Mouse (Mus musculus): ENCODE results near the gene Cep41. TPM values are rescaled to one million over a fixed set of nuclear protein-coding genes. Genes with fewer than 3 reads are reported as not detected.

Gene Cep41
- polyA plus RNA-seq, 2 experiments, result 44.3 to 50.9 TPM

- DNase-seq (ENCODE audit: low spot score), result no peak
- H3K9ac ChIP-seq (ENCODE audit: low read depth, low read length, severe bottlenecking), result no peak overlapping the region
- no peak for ATAC-seq (ENCODE audit: low FRiP score, low read depth)
- H3K4me3 ChIP-seq (replicated peaks; ENCODE audit: low read length), result no peak overlapping the region
- no peaks in the 10 kb centered on the region for H3K36me3 ChIP-seq (ENCODE audit: control insufficient read depth, insufficient read depth, low read length)
- H3K27ac ChIP-seq (replicated peaks; ENCODE audit: low read depth, low read length), result peak overlapping the region; percentile 58; the same call in 1 of the 2 replicates
- no peaks in the 10 kb centered on the region for H3K9me3 ChIP-seq (ENCODE audit: control insufficient read depth, low read length)
- no peak overlapping the region for H3K4me2 ChIP-seq (replicated peaks; ENCODE audit: low read depth, low read length, severe bottlenecking)
- TF ChIP-seq POLR2A (IDR thresholded peaks at IDR 0.05; ENCODE audit: borderline replicate concordance, extremely low read depth, insufficient read depth, insufficient read length), result no peak
- H3K4me1 ChIP-seq (ENCODE audit: control insufficient read depth, insufficient read depth, low read length), result peaks cover 40% of the 10 kb centered on the region
- no peaks in the 10 kb centered on the region for H3K27me3 ChIP-seq (ENCODE audit: control insufficient read depth, insufficient read depth, low read length)
- 55% methylated on average over 6 of the region's 6 CpGs for WGBS
Measured at GRCm38 (mm10) chr6:30618735-30619134, 74.8 kb downstream of the Cep41 start.

GRCm38 (mm10) chr6:30617959-30618590 is 75.5 kb downstream of the Cep41 start:
- DNase-seq (ENCODE audit: low spot score), result peak; percentile 59
- TF ChIP-seq POLR2A (IDR thresholded peaks at IDR 0.05; ENCODE audit: borderline replicate concordance, extremely low read depth, insufficient read depth, insufficient read length), result no peak
- Histone ChIP-seq H3K9me3 (ENCODE audit: control insufficient read depth, low read length) (no peaks in the 10 kb centered on the region), H3K4me3 (replicated peaks; ENCODE audit: low read length) (peak overlapping the region; percentile 15; the same call in 1 of the 2 replicates), H3K4me1 (ENCODE audit: control insufficient read depth, insufficient read depth, low read length) (peaks cover 40% of the 10 kb centered on the region), H3K36me3 (ENCODE audit: control insufficient read depth, insufficient read depth, low read length) (no peaks in the 10 kb centered on the region), H3K9ac (ENCODE audit: low read depth, low read length, severe bottlenecking) (peak overlapping the region; percentile 28; the same call in 1 of the 2 replicates), H3K27me3 (ENCODE audit: control insufficient read depth, insufficient read depth, low read length) (no peaks in the 10 kb centered on the region), H3K4me2 (replicated peaks; ENCODE audit: low read depth, low read length, severe bottlenecking) (peak overlapping the region; percentile 40), H3K27ac (replicated peaks; ENCODE audit: low read depth, low read length) (peak overlapping the region; percentile 74)
- ATAC-seq (ENCODE audit: low FRiP score, low read depth), result peak; percentile 48; the same call in 1 of the 2 replicates
- 11% methylated on average over 18 of the region's 18 CpGs for WGBS

- H3K27me3 ChIP-seq (ENCODE audit: control insufficient read depth, insufficient read depth, low read length), result no peaks in the 10 kb centered on the region
- H3K9ac ChIP-seq (ENCODE audit: low read depth, low read length, severe bottlenecking), result peak overlapping the region; percentile 28
Measured at GRCm38 (mm10) chr6:30617020-30617958, 76.3 kb downstream of the Cep41 start.

DNA sequence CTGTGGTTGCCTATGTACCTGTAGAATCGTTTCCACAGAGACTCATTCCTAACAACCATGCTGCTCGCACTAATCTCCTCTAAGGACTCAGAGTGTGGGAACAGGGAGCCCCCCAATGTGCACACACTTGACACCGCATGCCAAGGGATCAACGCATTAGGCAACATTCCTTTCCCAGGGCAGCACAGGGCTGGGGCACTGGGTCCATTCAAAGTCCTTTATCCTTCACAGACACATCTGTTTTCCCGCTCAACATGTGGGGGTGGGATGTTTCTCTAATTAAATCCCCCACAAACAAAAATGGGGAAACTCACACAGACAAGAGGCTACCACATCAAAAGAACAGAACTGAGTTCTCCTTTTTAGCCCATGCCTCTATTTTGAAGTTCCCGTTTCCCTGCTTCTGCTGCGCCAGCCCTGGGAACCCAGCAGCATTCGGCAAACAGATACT is 77.0 kb downstream of the Cep41 start:
- peaks cover 40% of the 10 kb centered on the region for H3K4me1 ChIP-seq (ENCODE audit: control insufficient read depth, insufficient read depth, low read length)

More at GRCm38 (mm10) chr6:30617020-30617958, 76.3 kb downstream of the Cep41 start:
- Histone ChIP-seq H3K27ac (replicated peaks; ENCODE audit: low read depth, low read length) (peak overlapping the region; percentile 74), H3K36me3 (ENCODE audit: control insufficient read depth, insufficient read depth, low read length) (no peaks in the 10 kb centered on the region), H3K4me1 (ENCODE audit: control insufficient read depth, insufficient read depth, low read length) (peaks cover 40% of the 10 kb centered on the region), H3K4me2 (replicated peaks; ENCODE audit: low read depth, low read length, severe bottlenecking) (peak overlapping the region; percentile 40), H3K4me3 (replicated peaks; ENCODE audit: low read length) (peak overlapping the region; percentile 15; the same call in 1 of the 2 replicates), H3K9me3 (ENCODE audit: control insufficient read depth, low read length) (no peaks in the 10 kb centered on the region)
- WGBS, result 7% methylated on average over 13 of the region's 13 CpGs
- TF ChIP-seq POLR2A (IDR thresholded peaks at IDR 0.05; ENCODE audit: borderline replicate concordance, extremely low read depth, insufficient read depth, insufficient read length), result no peak
- DNase-seq (ENCODE audit: low spot score) (no peak), ATAC-seq (ENCODE audit: low FRiP score, low read depth) (0 out of 2 replicates have a peak, but pooled peaks have one; percentile 1)

GRCm38 (mm10) chr6:30615741-30616140 is 77.8 kb downstream of the Cep41 start:
- TF ChIP-seq POLR2A (IDR thresholded peaks at IDR 0.05; ENCODE audit: borderline replicate concordance, extremely low read depth, insufficient read depth, insufficient read length), result no peak
- no peak for ATAC-seq (ENCODE audit: low FRiP score, low read depth)
- Histone ChIP-seq H3K4me2 (replicated peaks; ENCODE audit: low read depth, low read length, severe bottlenecking) (no peak overlapping the region), H3K9ac (ENCODE audit: low read depth, low read length, severe bottlenecking) (no peak overlapping the region), H3K4me3 (replicated peaks; ENCODE audit: low read length) (no peak overlapping the region), H3K9me3 (ENCODE audit: control insufficient read depth, low read length) (no peaks in the 10 kb centered on the region), H3K27ac (replicated peaks; ENCODE audit: low read depth, low read length) (peak overlapping the region; percentile 74; the same call in 1 of the 2 replicates), H3K36me3 (ENCODE audit: control insufficient read depth, insufficient read depth, low read length) (no peaks in the 10 kb centered on the region), H3K4me1 (ENCODE audit: control insufficient read depth, insufficient read depth, low read length) (peaks cover 40% of the 10 kb centered on the region), H3K27me3 (ENCODE audit: control insufficient read depth, insufficient read depth, low read length) (no peaks in the 10 kb centered on the region)
- 25% methylated on average over 4 of the region's 4 CpGs for WGBS
- DNase-seq (ENCODE audit: low spot score), result no peak

More for the DNA sequence above, 77.0 kb downstream of the Cep41 start:
- WGBS, result 5% methylated on average over 8 of the region's 8 CpGs
- Histone ChIP-seq H3K4me3 (replicated peaks; ENCODE audit: low read length) (no peak overlapping the region), H3K9me3 (ENCODE audit: control insufficient read depth, low read length) (no peaks in the 10 kb centered on the region), H3K9ac (ENCODE audit: low read depth, low read length, severe bottlenecking) (no peak overlapping the region; the same call in 1 of the 2 replicates), H3K27ac (replicated peaks; ENCODE audit: low read depth, low read length) (peak overlapping the region; percentile 74), H3K4me2 (replicated peaks; ENCODE audit: low read depth, low read length, severe bottlenecking) (peak overlapping the region; percentile 40; the same call in 1 of the 2 replicates), H3K27me3 (ENCODE audit: control insufficient read depth, insufficient read depth, low read length) (no peaks in the 10 kb centered on the region), H3K36me3 (ENCODE audit: control insufficient read depth, insufficient read depth, low read length) (no peaks in the 10 kb centered on the region)
- no peak for TF ChIP-seq POLR2A (IDR thresholded peaks at IDR 0.05; ENCODE audit: borderline replicate concordance, extremely low read depth, insufficient read depth, insufficient read length)
- DNase-seq (ENCODE audit: low spot score), result no peak
- ATAC-seq (ENCODE audit: low FRiP score, low read depth), result peak; percentile 62
